In the genomic region with DNA sequence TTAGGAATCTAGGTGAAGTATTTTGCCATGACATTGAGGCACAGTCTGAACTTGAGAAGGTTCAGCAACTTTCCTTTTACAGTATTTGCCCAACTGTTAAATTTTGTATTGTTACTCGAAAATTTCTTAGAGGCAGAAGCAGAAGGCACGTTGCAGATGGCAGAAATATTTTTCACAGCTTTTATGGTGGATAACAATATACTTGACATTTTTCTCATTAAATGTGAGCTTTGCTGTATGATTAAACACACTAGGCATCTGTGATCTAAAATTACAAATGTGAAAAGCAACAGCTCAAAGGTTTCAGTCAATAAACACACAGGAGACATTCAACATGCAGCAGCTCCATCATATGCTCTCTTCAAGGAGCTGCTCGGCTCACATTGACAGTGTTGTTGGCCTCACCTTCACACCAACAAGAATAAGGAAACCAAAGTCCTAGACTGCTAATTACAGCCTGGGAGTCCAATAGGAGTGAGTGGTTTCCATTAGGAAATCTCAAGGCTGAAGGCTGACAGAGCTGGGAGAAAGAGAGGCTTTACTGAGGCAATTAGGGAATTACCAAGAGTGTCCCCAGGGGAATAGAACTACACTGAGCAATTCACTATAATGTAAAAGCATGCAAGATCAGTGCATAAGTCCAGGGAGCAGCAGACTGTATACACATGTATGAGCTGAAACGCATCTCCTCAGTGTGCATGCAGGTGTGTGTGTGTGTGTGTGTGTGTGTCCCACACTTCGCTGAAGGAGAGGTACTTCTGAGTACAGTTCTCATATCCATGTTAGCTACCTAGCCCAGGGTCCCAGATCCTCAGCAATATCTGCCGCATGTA, we compare ENCODE assay signal across 23 mouse cellular contexts. TPM values are rescaled to one million over a fixed set of nuclear protein-coding genes. Genes with fewer than 3 reads are reported as not detected.
DNase-seq lines count a peak whose midpoint lies in the region; ATAC-seq lines count a peak whose summit lies in the region.
"Had no signal": no experiment of that assay in that cellular context is flagged by ENCODE, and none has a peak within 500 bp of the region (broad histone marks: within the 10 kb centered on the region; RNA-seq: fewer than 3 reads in every experiment).

No protein-coding gene starts in this region.

- H3K4me3 ChIP-seq in embryonic facial prominence, embryonic 12.5 days = no peak overlapping the region
- H3K4me3 ChIP-seq in embryonic facial prominence, embryonic 10.5 days = no peak overlapping the region
- H3K4me3 ChIP-seq in midbrain, embryonic 13.5 days (replicated peaks) = no peak overlapping the region
- no peak overlapping the region for H3K4me3 ChIP-seq in midbrain, embryonic 14.5 days (replicated peaks; ENCODE audit: low read depth, low read length)
- no peak overlapping the region for H3K4me3 ChIP-seq in embryonic facial prominence, embryonic 14.5 days (ENCODE audit: low read depth, low read length)
- H3K4me3 ChIP-seq: embryonic facial prominence, embryonic 15.5 days; heart, embryonic 13.5 days; intestine, embryonic 15.5 days; kidney, embryonic 15.5 days; limb, embryonic 15.5 days; neural tube, embryonic 12.5 days had no signal

- no peak for DNase-seq in embryonic facial prominence, embryonic 10.5 days (ENCODE audit: low spot score)
- DNase-seq in midbrain, embryonic 14.5 days = no peak
- DNase-seq in embryonic facial prominence, embryonic 14.5 days (ENCODE audit: low spot score) = peak; percentile 18
- DNase-seq in layer of hippocampus, postnatal 14 days (ENCODE audit: low spot score in 2 of 2) = peak; percentile 3 to 42
- DNase-seq: adrenal gland, postnatal 10 days; cerebellum, adult 2 months; heart, adult 11 months; heart, postnatal 36 days; lung, adult 2 months; right cerebral cortex, postnatal 4 days; thymus, postnatal 36 days had no signal

- no peak overlapping the region for H3K27ac ChIP-seq in embryonic facial prominence, embryonic 12.5 days
- H3K27ac ChIP-seq in embryonic facial prominence, embryonic 10.5 days (replicated peaks) = no peak overlapping the region
- no peak overlapping the region for H3K27ac ChIP-seq in midbrain, embryonic 13.5 days
- no peak overlapping the region for H3K27ac ChIP-seq in midbrain, embryonic 14.5 days (replicated peaks; ENCODE audit: low read depth, low read length)
- no peak overlapping the region for H3K27ac ChIP-seq in embryonic facial prominence, embryonic 14.5 days (replicated peaks; ENCODE audit: low read depth, low read length)
- H3K27ac ChIP-seq: embryonic facial prominence, embryonic 15.5 days; heart, embryonic 13.5 days; intestine, embryonic 15.5 days; kidney, embryonic 15.5 days; limb, embryonic 15.5 days; macrophage; neural tube, embryonic 12.5 days had no signal

- H3K36me3 ChIP-seq in embryonic facial prominence, embryonic 12.5 days = no peaks in the 10 kb centered on the region
- H3K36me3 ChIP-seq in embryonic facial prominence, embryonic 10.5 days (replicated peaks) = no peaks in the 10 kb centered on the region
- H3K36me3 ChIP-seq in midbrain, embryonic 13.5 days = no peaks in the 10 kb centered on the region
- no peaks in the 10 kb centered on the region for H3K36me3 ChIP-seq in midbrain, embryonic 14.5 days (ENCODE audit: control insufficient read depth, insufficient read depth, low read length)
- no peaks in the 10 kb centered on the region for H3K36me3 ChIP-seq in embryonic facial prominence, embryonic 14.5 days (ENCODE audit: control insufficient read depth, insufficient read depth, low read length)
- H3K36me3 ChIP-seq: embryonic facial prominence, embryonic 15.5 days; heart, embryonic 13.5 days; intestine, embryonic 15.5 days; kidney, embryonic 15.5 days; limb, embryonic 15.5 days; neural tube, embryonic 12.5 days had no signal

- H3K9ac ChIP-seq in embryonic facial prominence, embryonic 12.5 days = no peak overlapping the region
- H3K9ac ChIP-seq in midbrain, embryonic 13.5 days (replicated peaks) = no peak overlapping the region
- H3K9ac ChIP-seq in midbrain, embryonic 14.5 days (replicated peaks; ENCODE audit: low read length) = no peak overlapping the region
- H3K9ac ChIP-seq in embryonic facial prominence, embryonic 14.5 days (ENCODE audit: low read depth, low read length) = no peak overlapping the region
- H3K9ac ChIP-seq: embryonic facial prominence, embryonic 15.5 days; heart, embryonic 13.5 days; intestine, embryonic 15.5 days; kidney, embryonic 15.5 days; limb, embryonic 15.5 days; neural tube, embryonic 12.5 days had no signal

- ATAC-seq in embryonic facial prominence, embryonic 12.5 days (ENCODE audit: insufficient number of reproducible peaks, insufficient read depth, low FRiP score, low TSS enrichment) = peak; percentile 64; the same call in 1 of the 2 replicates
- peak; percentile 40; the same call in 1 of the 2 replicates for ATAC-seq in midbrain, embryonic 13.5 days
- ATAC-seq in midbrain, embryonic 14.5 days (ENCODE audit: low FRiP score, low TSS enrichment) = no peak
- ATAC-seq in embryonic facial prominence, embryonic 14.5 days (ENCODE audit: low read depth) = peak; percentile 37; the same call in 1 of the 2 replicates
- ATAC-seq in megakaryocyte-erythroid progenitor cell, adult 5-6 weeks (replicated peaks; ENCODE audit: low FRiP score, low TSS enrichment, poor library complexity, severe bottlenecking) = no peak
- no peak for ATAC-seq in inflammation-experienced regulatory T-cells, adult 6 months
- ATAC-seq: intestine, embryonic 15.5 days had no signal

- no peaks in the 10 kb centered on the region for H3K9me3 ChIP-seq in embryonic facial prominence, embryonic 12.5 days
- H3K9me3 ChIP-seq in embryonic facial prominence, embryonic 10.5 days = no peaks in the 10 kb centered on the region
- H3K9me3 ChIP-seq in midbrain, embryonic 13.5 days = no peaks in the 10 kb centered on the region
- no peaks in the 10 kb centered on the region for H3K9me3 ChIP-seq in midbrain, embryonic 14.5 days (ENCODE audit: control insufficient read depth, low read length)
- no peaks in the 10 kb centered on the region for H3K9me3 ChIP-seq in embryonic facial prominence, embryonic 14.5 days (ENCODE audit: control insufficient read depth, low read length)
- H3K9me3 ChIP-seq: embryonic facial prominence, embryonic 15.5 days; heart, embryonic 13.5 days; intestine, embryonic 15.5 days; kidney, embryonic 15.5 days; limb, embryonic 15.5 days; neural tube, embryonic 12.5 days had no signal

- WGBS in embryonic facial prominence, embryonic 12.5 days = 76% methylated on average over 6 of the region's 6 CpGs
- 81% methylated on average over 6 of the region's 6 CpGs for WGBS in embryonic facial prominence, embryonic 10.5 days
- 85% methylated on average over 6 of the region's 6 CpGs for WGBS in midbrain, embryonic 13.5 days
- WGBS in midbrain, embryonic 14.5 days = 84% methylated on average over 6 of the region's 6 CpGs
- 67% methylated on average over 6 of the region's 6 CpGs for WGBS in embryonic facial prominence, embryonic 14.5 days

- H3K27me3 ChIP-seq in embryonic facial prominence, embryonic 12.5 days = no peaks in the 10 kb centered on the region
- no peaks in the 10 kb centered on the region for H3K27me3 ChIP-seq in embryonic facial prominence, embryonic 10.5 days (replicated peaks; ENCODE audit: low read depth, poor library complexity, severe bottlenecking)
- H3K27me3 ChIP-seq in midbrain, embryonic 13.5 days = no peaks in the 10 kb centered on the region
- no peaks in the 10 kb centered on the region for H3K27me3 ChIP-seq in midbrain, embryonic 14.5 days (ENCODE audit: control insufficient read depth, insufficient read depth, low read length)
- no peaks in the 10 kb centered on the region for H3K27me3 ChIP-seq in embryonic facial prominence, embryonic 14.5 days (replicated peaks; ENCODE audit: control insufficient read depth, insufficient read depth, low read length)
- H3K27me3 ChIP-seq: CH12.LX; embryonic facial prominence, embryonic 15.5 days; heart, embryonic 13.5 days; intestine, embryonic 15.5 days; kidney, embryonic 15.5 days; limb, embryonic 15.5 days; neural tube, embryonic 12.5 days had no signal

- H3K4me1 ChIP-seq in embryonic facial prominence, embryonic 12.5 days = no peaks in the 10 kb centered on the region
- no peaks in the 10 kb centered on the region for H3K4me1 ChIP-seq in embryonic facial prominence, embryonic 10.5 days
- no peaks in the 10 kb centered on the region for H3K4me1 ChIP-seq in midbrain, embryonic 13.5 days (replicated peaks)
- H3K4me1 ChIP-seq in midbrain, embryonic 14.5 days (ENCODE audit: control insufficient read depth, insufficient read depth, low read length) = no peaks in the 10 kb centered on the region
- no peaks in the 10 kb centered on the region for H3K4me1 ChIP-seq in embryonic facial prominence, embryonic 14.5 days (ENCODE audit: control insufficient read depth, insufficient read depth, low read length)
- H3K4me1 ChIP-seq: embryonic facial prominence, embryonic 15.5 days; heart, embryonic 13.5 days; intestine, embryonic 15.5 days; kidney, embryonic 15.5 days; limb, embryonic 15.5 days; neural tube, embryonic 12.5 days had no signal

- H3K4me2 ChIP-seq in embryonic facial prominence, embryonic 12.5 days (replicated peaks) = no peak overlapping the region
- no peak overlapping the region for H3K4me2 ChIP-seq in midbrain, embryonic 13.5 days (replicated peaks)
- no peak overlapping the region for H3K4me2 ChIP-seq in midbrain, embryonic 14.5 days (ENCODE audit: low read length)
- H3K4me2 ChIP-seq in embryonic facial prominence, embryonic 14.5 days (ENCODE audit: low read depth, low read length) = no peak overlapping the region
- H3K4me2 ChIP-seq: embryonic facial prominence, embryonic 15.5 days; heart, embryonic 13.5 days; intestine, embryonic 15.5 days; kidney, embryonic 15.5 days; limb, embryonic 15.5 days; neural tube, embryonic 12.5 days had no signal

RNA-seq across cellular contexts. Expression of a gene that starts 35.1 kb away (rescaled TPM):
- polyA plus RNA-seq in embryonic facial prominence, embryonic 12.5 days (2016; fragmentation: Nextera tagmentation; extraction: Ambion mirVana) = 584 and 638 TPM in 2 replicates
- 637 and 676 TPM in 2 replicates for polyA plus RNA-seq in embryonic facial prominence, embryonic 10.5 days (2016; fragmentation: Nextera tagmentation; extraction: Ambion mirVana)
- 132 and 149 TPM in 2 replicates for polyA plus RNA-seq in midbrain, embryonic 13.5 days (2015; fragmentation: Nextera tagmentation; extraction: Ambion mirVana)
- polyA plus RNA-seq in midbrain, embryonic 14.5 days (2014; fragmentation: Nextera tagmentation; extraction: Ambion mirVana) = 45.1 and 51.0 TPM in 2 replicates
- 250 and 271 TPM in 2 replicates for polyA plus RNA-seq in embryonic facial prominence, embryonic 14.5 days (2014; fragmentation: Nextera tagmentation; extraction: Ambion mirVana)
- total RNA-seq in layer of hippocampus, postnatal 14 days (2021) = 10 to 100 TPM; 29.3 to 32.3 TPM
- total RNA-seq in megakaryocyte-erythroid progenitor cell, adult 5-6 weeks (2014; fragmentation: Nextera tagmentation) = 38.7 and 42.0 TPM in 2 replicates
- total RNA-seq in megakaryocyte-erythroid progenitor cell, adult 5-6 weeks (2017) = 53.4 and 54.0 TPM in 2 replicates
- not detected for polyA plus RNA-seq in inflammation-experienced regulatory T-cells, adult 6 months (2017; shearing (Covaris generic))
- polyA plus RNA-seq: macrophage had no signal

Comparison
In these comparisons a context has a peak if more than half of its experiments do, and no peak if none do; other contexts are left out.
1. ATAC-seq: peak in embryonic facial prominence, embryonic 12.5 days (single experiment), midbrain, embryonic 13.5 days (single experiment) and embryonic facial prominence, embryonic 14.5 days (single experiment); none in midbrain, embryonic 14.5 days (single experiment), megakaryocyte-erythroid progenitor cell, adult 5-6 weeks (single experiment) and inflammation-experienced regulatory T-cells, adult 6 months (single experiment).
2. DNase-seq: peak in embryonic facial prominence, embryonic 14.5 days (single experiment) and layer of hippocampus, postnatal 14 days (2 of 2); none in embryonic facial prominence, embryonic 10.5 days (single experiment) and midbrain, embryonic 14.5 days (single experiment).
3. RNA of a gene that starts 35.1 kb away (polyA plus RNA-seq): 584 to 638 TPM in embryonic facial prominence, embryonic 12.5 days, 637 to 676 TPM in embryonic facial prominence, embryonic 10.5 days, 250 to 271 TPM in embryonic facial prominence, embryonic 14.5 days, 132 to 149 TPM in midbrain, embryonic 13.5 days and 45.1 to 51.0 TPM in midbrain, embryonic 14.5 days; not detected in inflammation-experienced regulatory T-cells, adult 6 months; every median in the first group is over 10 times any median in the second.